Mouse (Mus musculus) embryonic facial prominence, embryonic 14.5 days (tissue): Measurements from ENCODE around the gene Prkaca. TPM values are rescaled to one million over a fixed set of nuclear protein-coding genes. Genes with fewer than 3 reads are reported as not detected.
"Not testable (repeated sequence)": the region's sequence is repeated elsewhere in the genome, so short reads cannot be mapped to it uniquely, and the experiment has no call there.

Experiments used
- ATAC-seq: fragments of 200-750 bp; cut with Nextera tagmentation; 2 replicates; pipeline ENCODE4 v1.8.0; 2017; ENCODE audit warnings: low read depth, moderate number of reproducible peaks, moderate TSS enrichment
- DNase-seq: peaks from one replicate; pipeline ENCODE4 v3.0.0-alpha.2; 2015; ENCODE audit warnings: low spot score
- H3K27ac ChIP-seq: fragments of 300-500 bp; sonication (generic); replicated peaks from 2 replicates; pipeline ENCODE4 v1.5.1; 2014; ENCODE audit warnings: low read depth, mild to moderate bottlenecking, low read length, moderate library complexity
- H3K27me3 ChIP-seq: fragments of 300-500 bp; sonication (generic); replicated peaks from 2 replicates; pipeline ENCODE4 v1.6.1; 2014; ENCODE audit warnings: low read length; ENCODE audit not compliant: control insufficient read depth, insufficient read depth
- H3K36me3 ChIP-seq: fragments of 300-500 bp; sonication (generic); 2 replicates; pipeline ENCODE4 v1.6.1; 2014; ENCODE audit warnings: low read length, mixed read lengths; ENCODE audit not compliant: control insufficient read depth, insufficient read depth
- H3K4me1 ChIP-seq: fragments of 300-500 bp; sonication (generic); 2 replicates; pipeline ENCODE4 v1.6.1; 2014; ENCODE audit warnings: antibody characterized with exemption, low read length; ENCODE audit not compliant: control insufficient read depth, insufficient read depth
- H3K4me2 ChIP-seq: fragments of 300-500 bp; sonication (generic); 2 replicates; pipeline ENCODE4 v1.6.1; 2014; ENCODE audit warnings: low read depth, mild to moderate bottlenecking, low read length, moderate library complexity, mixed read lengths
- H3K4me3 ChIP-seq: fragments of 300-500 bp; sonication (generic); 2 replicates; pipeline ENCODE4 v1.5.1; 2014; ENCODE audit warnings: low read depth, mild to moderate bottlenecking, low read length
- H3K9ac ChIP-seq: fragments of 300-500 bp; sonication (generic); 2 replicates; pipeline ENCODE4 v1.6.1; 2014; ENCODE audit warnings: low read depth, mild to moderate bottlenecking, low read length, moderate library complexity, mixed read lengths
- H3K9me3 ChIP-seq: fragments of 300-500 bp; sonication (generic); 2 replicates; pipeline ENCODE4 v1.6.1; 2016; ENCODE audit warnings: low read length; ENCODE audit not compliant: control insufficient read depth
- WGBS: fragments of 180-500 bp; shearing (Covaris S2); extraction: QIAGEN DNeasy Blood & Tissue Kit; methylation state at CpG from one replicate; pipeline ENCODE4 v1.1.7; 2014; 5-methylcytosine and 5-hydroxymethylcytosine counted together
- polyA plus RNA-seq: library from polyadenylated mRNA; unstranded; fragments of >200 nt; fragmentation: Nextera tagmentation; extraction: Ambion mirVana; gene quantifications from 2 replicates; pipeline ENCODE4 v1.2.1, GENCODE M21; 2014

Prkaca gene
- polyA plus RNA-seq, 1 experiment from 2014 or later, result 247 TPM

- Histone ChIP-seq H3K4me3 (no peak overlapping the region), H3K36me3 (peaks cover 27% of the 10 kb centered on the region), H3K4me2 (no peak overlapping the region), H3K27me3 (no peaks in the 10 kb centered on the region), H3K4me1 (peaks cover 13% of the 10 kb centered on the region), H3K9ac (no peak overlapping the region), H3K27ac (no peak overlapping the region), H3K9me3 (no peaks in the 10 kb centered on the region)
- DNase-seq (no peak), ATAC-seq (no peak)
- 69% methylated on average over 9 of the region's 9 CpGs for WGBS
These were observed 5.4 kb downstream of the Prkaca start for GRCm38 (mm10) chr8:83978200-83978599.

GRCm38 (mm10) chr8:83980250-83980649 is 7.5 kb downstream of the Prkaca start:
- Histone ChIP-seq H3K36me3 (peaks cover 45% of the 10 kb centered on the region), H3K4me1 (0 out of 2 replicates have a peak, but pooled peaks cover 6% of the 10 kb centered on the region), H3K9ac (peak overlapping the region; percentile 19; the same call in 1 of the 2 replicates), H3K4me3 (no peak overlapping the region), H3K27ac (no peak overlapping the region), H3K9me3 (no peaks in the 10 kb centered on the region), H3K27me3 (no peaks in the 10 kb centered on the region), H3K4me2 (no peak overlapping the region; the same call in 1 of the 2 replicates)
- ATAC-seq (peak; percentile 62), DNase-seq (no peak)
- WGBS, result 100% methylated on average over 1 of the region's 1 CpGs

- DNase-seq, result no peak
- Histone ChIP-seq H3K9ac (no peak overlapping the region; the same call in 1 of the 2 replicates), H3K27ac (no peak overlapping the region), H3K36me3 (peaks cover 48% of the 10 kb centered on the region), H3K4me2 (no peak overlapping the region), H3K27me3 (no peaks in the 10 kb centered on the region), H3K4me1 (0 out of 2 replicates have a peak, but pooled peaks cover 6% of the 10 kb centered on the region), H3K4me3 (no peak overlapping the region), H3K9me3 (no peaks in the 10 kb centered on the region)
- WGBS, result 82% methylated on average over 8 of the region's 8 CpGs
- ATAC-seq, result no peak
These were observed 8.1 kb downstream of the Prkaca start for GRCm38 (mm10) chr8:83980845-83981244.

GRCm38 (mm10) chr8:83981533-83981932 is 8.7 kb downstream of the Prkaca start:
- Histone ChIP-seq H3K9ac (no peak overlapping the region), H3K36me3 (peaks cover 55% of the 10 kb centered on the region), H3K9me3 (no peaks in the 10 kb centered on the region), H3K4me3 (no peak overlapping the region), H3K4me2 (no peak overlapping the region), H3K4me1 (0 out of 2 replicates have a peak, but pooled peaks cover 6% of the 10 kb centered on the region), H3K27ac (no peak overlapping the region), H3K27me3 (no peaks in the 10 kb centered on the region)
- DNase-seq (no peak), ATAC-seq (no peak)
- WGBS, result 97% methylated on average over 7 of the region's 7 CpGs

- Histone ChIP-seq H3K9ac (no peak overlapping the region), H3K4me2 (no peak overlapping the region), H3K4me3 (no peak overlapping the region), H3K27me3 (no peaks in the 10 kb centered on the region), H3K27ac (no peak overlapping the region), H3K9me3 (no peaks in the 10 kb centered on the region), H3K36me3 (peaks cover 64% of the 10 kb centered on the region), H3K4me1 (0 out of 2 replicates have a peak, but pooled peaks cover 2% of the 10 kb centered on the region)
- 86% methylated on average over 4 of the region's 4 CpGs for WGBS
- ATAC-seq (no peak), DNase-seq (no peak)
These were observed 9.7 kb downstream of the Prkaca start for GRCm38 (mm10) chr8:83982449-83982848.

GRCm38 (mm10) chr8:83983222-83983621 is 10.4 kb downstream of the Prkaca start:
- H3K36me3 ChIP-seq, result peaks cover 72% of the 10 kb centered on the region
- not testable (repeated sequence) for H3K27ac ChIP-seq, H3K27me3 ChIP-seq, H3K9ac ChIP-seq, H3K4me1 ChIP-seq, H3K4me3 ChIP-seq, ATAC-seq, H3K4me2 ChIP-seq, H3K9me3 ChIP-seq, DNase-seq
- WGBS, result 96% methylated on average over 2 of the region's 2 CpGs

GRCm38 (mm10) chr8:83989243-83989642 is 16.4 kb downstream of the Prkaca start:
- Histone ChIP-seq H3K27me3 (no peaks in the 10 kb centered on the region), H3K4me2 (no peak overlapping the region), H3K9me3 (no peaks in the 10 kb centered on the region), H3K9ac (no peak overlapping the region), H3K27ac (no peak overlapping the region), H3K36me3 (peaks cover 87% of the 10 kb centered on the region), H3K4me3 (no peak overlapping the region), H3K4me1 (no peaks in the 10 kb centered on the region)
- ATAC-seq (no peak), DNase-seq (no peak)
- WGBS, result 89% methylated on average over 7 of the region's 7 CpGs

GRCm38 (mm10) chr8:83990170-83990569 is 17.4 kb downstream of the Prkaca start:
- H3K4me1 ChIP-seq, result no peaks in the 10 kb centered on the region
- no peaks in the 10 kb centered on the region for H3K9me3 ChIP-seq
- no peak overlapping the region for H3K27ac ChIP-seq
- H3K27me3 ChIP-seq, result no peaks in the 10 kb centered on the region
- ATAC-seq, result no peak
- no peak overlapping the region for H3K4me3 ChIP-seq
- H3K4me2 ChIP-seq, result no peak overlapping the region
- H3K9ac ChIP-seq, result no peak overlapping the region; the same call in 1 of the 2 replicates
- peaks cover 85% of the 10 kb centered on the region for H3K36me3 ChIP-seq
- no peak for DNase-seq
- WGBS, result 94% methylated on average over 14 of the region's 14 CpGs

GRCm38 (mm10) chr8:83992488-83992887 is 19.7 kb downstream of the Prkaca start:
- ATAC-seq, result no peak

More at GRCm38 (mm10) chr8:83992488-83992887, 19.7 kb downstream of the Prkaca start:
- DNase-seq, result no peak
- Histone ChIP-seq H3K9ac (no peak overlapping the region), H3K36me3 (peaks cover 64% of the 10 kb centered on the region), H3K27me3 (no peaks in the 10 kb centered on the region), H3K4me2 (no peak overlapping the region), H3K27ac (no peak overlapping the region), H3K4me3 (no peak overlapping the region), H3K9me3 (no peaks in the 10 kb centered on the region), H3K4me1 (no peaks in the 10 kb centered on the region)
- WGBS, result 80% methylated on average over 2 of the region's 2 CpGs
